Mouse (Mus musculus) midbrain, embryonic 11.5 days (tissue): Measurements from ENCODE around the gene Gna12. TPM values are rescaled to one million over a fixed set of nuclear protein-coding genes. Genes with fewer than 3 reads are reported as not detected.

Source experiments
- polyA plus RNA-seq: library from polyadenylated mRNA; unstranded; fragments of >200 nt; fragmentation: Nextera tagmentation; extraction: Ambion mirVana; gene quantifications from 2 replicates; pipeline ENCODE4 v1.2.1, GENCODE M21; 2014

Gene Gna12
- polyA plus RNA-seq, 1 experiment from 2014 or later = 33.4 TPM

Other genes starting within 250 kb of the Gna12 start
- 38.3 and 40.5 TPM in 2 replicates for gene Lfng, start 223.1 kb downstream of the Gna12 start, polyA plus RNA-seq
- gene Ttyh3, start 181.4 kb downstream of the Gna12 start, polyA plus RNA-seq = 42.9 and 46.4 TPM in 2 replicates
- 13.9 and 15.6 TPM in 2 replicates for gene Iqce, start 128.1 kb downstream of the Gna12 start, polyA plus RNA-seq
- gene Brat1, start 125.4 kb downstream of the Gna12 start, polyA plus RNA-seq = 8.3 and 11.4 TPM in 2 replicates
- 0.67 and 0.97 TPM in 2 replicates for gene Amz1, start 106.3 kb downstream of the Gna12 start, polyA plus RNA-seq
- 0.22 TPM in 1 of 2 replicates, not detected in the other for gene Card11, start 170.2 kb upstream of the Gna12 start, polyA plus RNA-seq